Mouse (Mus musculus): ENCODE data around the gene Shmt2. TPM values are rescaled to one million over a fixed set of nuclear protein-coding genes. Genes with fewer than 3 reads are reported as not detected.
A peak's percentile ranks its signal among the peaks of the same experiment; 100 is the strongest.

Gene Shmt2
- polyA plus RNA-seq, 1 experiment from 2014 or later, result 91.5 TPM

GRCm38 (mm10) chr10:127526681-127527080, 4.4 kb upstream of the Shmt2 start:
- Histone ChIP-seq H3K4me1 (ENCODE audit: control insufficient read depth, insufficient read depth, low read length) (peaks cover 28% of the 10 kb centered on the region), H3K4me3 (ENCODE audit: low read depth, low read length) (peak overlapping the region; percentile 17; the same call in 1 of the 2 replicates), H3K4me2 (ENCODE audit: low read depth) (peak overlapping the region; percentile 36), H3K27me3 (ENCODE audit: control insufficient read depth, insufficient read depth, low read length) (peaks cover 79% of the 10 kb centered on the region), H3K36me3 (ENCODE audit: control insufficient read depth, insufficient read depth, low read length) (no peaks in the 10 kb centered on the region), H3K9ac (ENCODE audit: low read length) (no peak overlapping the region; the same call in 1 of the 2 replicates), H3K27ac (ENCODE audit: low read depth, low read length) (peak overlapping the region; percentile 69), H3K9me3 (ENCODE audit: control insufficient read depth, low read length) (no peaks in the 10 kb centered on the region)
- ATAC-seq (ENCODE audit: insufficient read depth, low FRiP score, low TSS enrichment), result peak; percentile 22; the same call in 1 of the 2 replicates
- peak; percentile 82 for DNase-seq (ENCODE audit: low spot score)
- under 1% methylated on average over 26 of the region's 26 CpGs for WGBS

- Histone ChIP-seq H3K4me2 (ENCODE audit: low read depth) (peak overlapping the region; percentile 36), H3K4me1 (ENCODE audit: control insufficient read depth, insufficient read depth, low read length) (peaks cover 30% of the 10 kb centered on the region), H3K4me3 (ENCODE audit: low read depth, low read length) (0 out of 2 replicates have a peak overlapping the region, but pooled peaks have one; percentile 17), H3K27me3 (ENCODE audit: control insufficient read depth, insufficient read depth, low read length) (peaks cover 72% of the 10 kb centered on the region), H3K9me3 (ENCODE audit: control insufficient read depth, low read length) (no peaks in the 10 kb centered on the region), H3K27ac (ENCODE audit: low read depth, low read length) (peak overlapping the region; percentile 69; the same call in 1 of the 2 replicates), H3K9ac (ENCODE audit: low read length) (peak overlapping the region; percentile 14; the same call in 1 of the 2 replicates), H3K36me3 (ENCODE audit: control insufficient read depth, insufficient read depth, low read length) (no peaks in the 10 kb centered on the region)
- no peak for DNase-seq (ENCODE audit: low spot score)
- 2% methylated on average over 25 of the region's 26 CpGs for WGBS
- ATAC-seq (ENCODE audit: insufficient read depth, low FRiP score, low TSS enrichment), result no peak
Observed at GRCm38 (mm10) chr10:127526048-127526447, 3.8 kb upstream of the Shmt2 start.

- Histone ChIP-seq H3K9me3 (ENCODE audit: control insufficient read depth, low read length) (no peaks in the 10 kb centered on the region), H3K36me3 (ENCODE audit: control insufficient read depth, insufficient read depth, low read length) (no peaks in the 10 kb centered on the region), H3K9ac (ENCODE audit: low read length) (no peak overlapping the region; the same call in 1 of the 2 replicates), H3K4me1 (ENCODE audit: control insufficient read depth, insufficient read depth, low read length) (peaks cover 26% of the 10 kb centered on the region), H3K27ac (ENCODE audit: low read depth, low read length) (no peak overlapping the region), H3K4me2 (ENCODE audit: low read depth) (peak overlapping the region; percentile 15; the same call in 1 of the 2 replicates), H3K27me3 (ENCODE audit: control insufficient read depth, insufficient read depth, low read length) (peaks cover 59% of the 10 kb centered on the region), H3K4me3 (ENCODE audit: low read depth, low read length) (no peak overlapping the region)
- DNase-seq (ENCODE audit: low spot score) (no peak), ATAC-seq (ENCODE audit: insufficient read depth, low FRiP score, low TSS enrichment) (no peak)
- under 1% methylated on average over 22 of the region's 23 CpGs for WGBS
Observed at GRCm38 (mm10) chr10:127524646-127525255, 2.5 kb upstream of the Shmt2 start.

- H3K36me3 ChIP-seq (ENCODE audit: control insufficient read depth, insufficient read depth, low read length), result peaks cover 2% of the 10 kb centered on the region; the same call in 1 of the 2 replicates
- 13% methylated on average over 12 of the region's 12 CpGs for WGBS
- H3K9ac ChIP-seq (ENCODE audit: low read length), result peak overlapping the region; percentile 60
- H3K4me2 ChIP-seq (ENCODE audit: low read depth), result peak overlapping the region; percentile 79
- DNase-seq (ENCODE audit: low spot score) (no peak), ATAC-seq (ENCODE audit: insufficient read depth, low FRiP score, low TSS enrichment) (no peak)
- H3K27ac ChIP-seq (ENCODE audit: low read depth, low read length), result no peak overlapping the region
- peaks cover 30% of the 10 kb centered on the region for H3K4me1 ChIP-seq (ENCODE audit: control insufficient read depth, insufficient read depth, low read length)
- peaks cover 30% of the 10 kb centered on the region for H3K27me3 ChIP-seq (ENCODE audit: control insufficient read depth, insufficient read depth, low read length)
- H3K9me3 ChIP-seq (ENCODE audit: control insufficient read depth, low read length), result no peaks in the 10 kb centered on the region
- H3K4me3 ChIP-seq (ENCODE audit: low read depth, low read length), result peak overlapping the region; percentile 53
Observed at GRCm38 (mm10) chr10:127521611-127522080, 598 bp downstream of the Shmt2 start.

GRCm38 (mm10) chr10:127520714-127521357, 1.4 kb downstream of the Shmt2 start:
- Histone ChIP-seq H3K4me1 (ENCODE audit: control insufficient read depth, insufficient read depth, low read length) (peaks cover 31% of the 10 kb centered on the region), H3K4me3 (ENCODE audit: low read depth, low read length) (no peak overlapping the region), H3K4me2 (ENCODE audit: low read depth) (no peak overlapping the region), H3K27me3 (ENCODE audit: control insufficient read depth, insufficient read depth, low read length) (peaks cover 22% of the 10 kb centered on the region), H3K27ac (ENCODE audit: low read depth, low read length) (no peak overlapping the region), H3K36me3 (ENCODE audit: control insufficient read depth, insufficient read depth, low read length) (peaks cover 2% of the 10 kb centered on the region; the same call in 1 of the 2 replicates), H3K9ac (ENCODE audit: low read length) (no peak overlapping the region), H3K9me3 (ENCODE audit: control insufficient read depth, low read length) (no peaks in the 10 kb centered on the region)
- 85% methylated on average over 20 of the region's 20 CpGs for WGBS
- ATAC-seq (ENCODE audit: insufficient read depth, low FRiP score, low TSS enrichment) (no peak), DNase-seq (ENCODE audit: low spot score) (peak; percentile 11)

GRCm38 (mm10) chr10:127519903-127520713, 2.1 kb downstream of the Shmt2 start:
- peaks cover 17% of the 10 kb centered on the region for H3K27me3 ChIP-seq (ENCODE audit: control insufficient read depth, insufficient read depth, low read length)
- peaks cover 35% of the 10 kb centered on the region for H3K4me1 ChIP-seq (ENCODE audit: control insufficient read depth, insufficient read depth, low read length)
- DNase-seq (ENCODE audit: low spot score) (no peak), ATAC-seq (ENCODE audit: insufficient read depth, low FRiP score, low TSS enrichment) (no peak)
- WGBS, result 94% methylated on average over 37 of the region's 37 CpGs
- H3K36me3 ChIP-seq (ENCODE audit: control insufficient read depth, insufficient read depth, low read length), result peaks cover 2% of the 10 kb centered on the region; the same call in 1 of the 2 replicates
- no peak overlapping the region for H3K4me3 ChIP-seq (ENCODE audit: low read depth, low read length)
- H3K9me3 ChIP-seq (ENCODE audit: control insufficient read depth, low read length), result no peaks in the 10 kb centered on the region
- no peak overlapping the region; the same call in 1 of the 2 replicates for H3K9ac ChIP-seq (ENCODE audit: low read length)
- H3K4me2 ChIP-seq (ENCODE audit: low read depth), result no peak overlapping the region
- no peak overlapping the region for H3K27ac ChIP-seq (ENCODE audit: low read depth, low read length)

- Histone ChIP-seq H3K9ac (ENCODE audit: low read length) (no peak overlapping the region), H3K4me2 (ENCODE audit: low read depth) (no peak overlapping the region), H3K27me3 (ENCODE audit: control insufficient read depth, insufficient read depth, low read length) (peaks cover 16% of the 10 kb centered on the region), H3K4me3 (ENCODE audit: low read depth, low read length) (no peak overlapping the region), H3K36me3 (ENCODE audit: control insufficient read depth, insufficient read depth, low read length) (peaks cover 2% of the 10 kb centered on the region; the same call in 1 of the 2 replicates), H3K4me1 (ENCODE audit: control insufficient read depth, insufficient read depth, low read length) (peaks cover 33% of the 10 kb centered on the region), H3K9me3 (ENCODE audit: control insufficient read depth, low read length) (no peaks in the 10 kb centered on the region), H3K27ac (ENCODE audit: low read depth, low read length) (no peak overlapping the region)
- no peak for DNase-seq (ENCODE audit: low spot score)
- 97% methylated on average over 26 of the region's 26 CpGs for WGBS
- ATAC-seq (ENCODE audit: insufficient read depth, low FRiP score, low TSS enrichment), result no peak
Observed at GRCm38 (mm10) chr10:127519041-127519701, 3.1 kb downstream of the Shmt2 start.

GRCm38 (mm10) chr10:127517941-127518340, 4.3 kb downstream of the Shmt2 start:
- no peak overlapping the region for H3K9ac ChIP-seq (ENCODE audit: low read length)
- peaks cover 45% of the 10 kb centered on the region for H3K4me1 ChIP-seq (ENCODE audit: control insufficient read depth, insufficient read depth, low read length)
- H3K9me3 ChIP-seq (ENCODE audit: control insufficient read depth, low read length), result no peaks in the 10 kb centered on the region
- ATAC-seq (ENCODE audit: insufficient read depth, low FRiP score, low TSS enrichment) (no peak), DNase-seq (ENCODE audit: low spot score) (no peak)
- H3K4me3 ChIP-seq (ENCODE audit: low read depth, low read length), result no peak overlapping the region
- WGBS, result 92% methylated on average over 22 of the region's 22 CpGs
- no peak overlapping the region for H3K27ac ChIP-seq (ENCODE audit: low read depth, low read length)
- peaks cover 2% of the 10 kb centered on the region; the same call in 1 of the 2 replicates for H3K36me3 ChIP-seq (ENCODE audit: control insufficient read depth, insufficient read depth, low read length)
- H3K4me2 ChIP-seq (ENCODE audit: low read depth), result no peak overlapping the region
- H3K27me3 ChIP-seq (ENCODE audit: control insufficient read depth, insufficient read depth, low read length), result peaks cover 19% of the 10 kb centered on the region

Measured in neural tube, embryonic 11.5 days (tissue).